Mouse (Mus musculus): ENCODE data around the gene Nrap.
A peak's percentile ranks its signal among the peaks of the same experiment; 100 is the strongest.

Gene Nrap

DNA sequence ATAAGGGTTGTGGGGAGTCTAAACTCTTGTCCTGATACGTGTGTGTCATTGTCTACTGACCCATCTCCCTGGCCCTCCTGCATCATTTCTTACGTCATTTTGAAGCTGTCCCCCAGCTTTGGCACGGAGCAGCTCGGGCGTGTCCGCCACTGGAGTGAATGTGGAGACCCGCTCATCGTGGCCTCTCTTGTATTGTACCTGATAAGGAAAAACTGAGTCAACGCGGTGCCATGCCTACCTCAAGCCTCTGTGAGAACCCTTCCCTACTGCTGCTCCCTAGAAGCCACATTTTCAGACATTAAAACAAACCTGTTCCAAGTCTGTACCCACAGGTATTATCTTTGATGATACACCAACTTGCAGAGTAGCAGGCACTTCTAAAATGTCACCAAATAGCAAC, 8.4 kb downstream of the Nrap start:
- no peak for TF ChIP-seq GATA4 (IDR thresholded peaks at IDR 0.05; ENCODE audit: insufficient replicate concordance, low read length)

DNA sequence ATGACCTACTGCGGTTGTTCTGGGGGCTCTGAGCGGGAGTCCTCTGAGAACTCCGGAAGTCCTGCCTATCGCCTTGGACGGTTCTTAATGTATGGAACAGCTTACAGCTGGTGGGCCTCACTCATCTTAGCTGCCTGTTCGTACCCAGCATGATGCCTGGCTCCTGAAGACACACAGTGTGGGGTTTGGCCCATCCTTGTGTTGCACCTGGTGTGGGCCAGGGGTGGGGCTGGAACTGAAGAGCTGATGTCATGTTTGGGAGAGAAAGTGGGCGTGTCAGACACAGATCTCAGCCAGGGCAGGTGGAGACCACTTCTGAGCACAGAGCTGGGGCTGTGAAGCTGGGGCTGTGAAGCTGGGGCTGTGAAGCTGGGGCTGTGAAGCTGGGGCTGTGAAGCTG, 9.5 kb downstream of the Nrap start:
- no peak for TF ChIP-seq GATA4 (IDR thresholded peaks at IDR 0.05; ENCODE audit: insufficient replicate concordance, low read length)

DNA sequence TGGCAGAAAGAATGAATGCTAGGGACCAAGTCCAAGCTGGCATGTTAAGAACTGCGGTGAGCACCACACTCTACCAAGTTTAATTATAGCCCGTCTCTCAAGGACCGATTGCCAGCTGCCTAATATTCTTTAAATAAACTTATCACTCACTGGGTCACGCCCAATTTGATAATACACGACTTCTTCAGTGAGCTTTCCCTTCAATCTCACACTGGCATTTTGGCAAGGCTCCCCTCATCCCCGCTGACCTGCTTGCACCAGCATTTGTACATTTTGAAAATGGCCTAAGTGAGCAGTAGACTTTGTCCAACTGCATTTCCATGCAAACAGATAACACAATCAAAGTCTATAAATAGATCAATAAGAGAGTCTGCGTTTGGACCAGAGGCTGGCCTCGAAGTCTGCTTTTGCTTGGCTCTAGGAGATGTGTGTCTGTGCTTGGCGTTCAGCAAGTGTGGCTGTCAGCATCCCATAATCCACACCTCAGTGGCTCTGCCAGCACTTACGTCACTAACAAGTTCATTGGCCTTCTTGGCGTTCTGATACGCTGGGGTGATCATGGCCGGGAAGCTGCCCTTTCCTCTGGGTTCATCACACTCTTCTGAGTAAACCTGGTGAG, 11.2 kb downstream of the Nrap start:
- TF ChIP-seq GATA4 (IDR thresholded peaks at IDR 0.05; ENCODE audit: insufficient replicate concordance, low read length) = peak; percentile 88; the same call in 1 of the 2 replicates

DNA sequence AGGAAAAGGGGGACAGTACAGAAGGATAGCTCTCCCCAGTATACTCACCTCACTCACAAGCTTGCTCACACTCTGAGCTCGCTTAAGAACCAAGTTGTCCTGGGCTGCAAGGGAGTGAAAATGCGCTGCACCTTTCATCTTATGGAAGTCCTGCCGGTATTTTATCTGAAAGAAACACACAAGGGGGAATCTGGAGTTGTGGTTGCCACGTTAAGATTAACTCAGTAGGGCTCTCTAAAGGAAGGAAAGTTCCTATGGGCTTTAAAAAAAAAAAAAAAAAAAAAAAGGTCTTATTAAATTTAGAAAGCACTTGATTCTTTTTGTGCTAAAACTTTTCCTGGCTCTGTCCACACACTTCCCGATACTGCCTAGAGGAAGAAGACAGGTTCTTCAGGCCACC, 11.8 kb downstream of the Nrap start:
- no peak for TF ChIP-seq GATA4 (IDR thresholded peaks at IDR 0.05; ENCODE audit: insufficient replicate concordance, low read length)

DNA sequence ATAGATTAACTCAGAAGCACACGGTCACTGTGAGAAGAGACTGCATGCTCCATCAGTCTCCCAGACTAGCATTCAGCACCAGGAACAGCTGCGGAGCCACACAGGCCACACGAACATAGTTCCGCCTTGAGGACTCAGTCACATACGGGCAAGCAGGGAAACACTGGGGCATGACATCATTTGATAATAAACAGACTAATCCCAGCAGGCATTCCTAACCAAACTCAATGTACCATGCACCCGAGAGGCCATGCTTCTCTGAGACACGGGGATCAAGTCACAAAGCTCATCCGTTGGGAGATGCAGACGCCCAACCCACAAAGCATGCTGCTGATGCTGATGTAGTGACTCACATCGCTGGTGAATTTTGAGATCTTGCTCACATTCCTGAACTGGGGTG, 15.8 kb downstream of the Nrap start:
- no peak for TF ChIP-seq GATA4 (IDR thresholded peaks at IDR 0.05; ENCODE audit: insufficient replicate concordance, low read length)

DNA sequence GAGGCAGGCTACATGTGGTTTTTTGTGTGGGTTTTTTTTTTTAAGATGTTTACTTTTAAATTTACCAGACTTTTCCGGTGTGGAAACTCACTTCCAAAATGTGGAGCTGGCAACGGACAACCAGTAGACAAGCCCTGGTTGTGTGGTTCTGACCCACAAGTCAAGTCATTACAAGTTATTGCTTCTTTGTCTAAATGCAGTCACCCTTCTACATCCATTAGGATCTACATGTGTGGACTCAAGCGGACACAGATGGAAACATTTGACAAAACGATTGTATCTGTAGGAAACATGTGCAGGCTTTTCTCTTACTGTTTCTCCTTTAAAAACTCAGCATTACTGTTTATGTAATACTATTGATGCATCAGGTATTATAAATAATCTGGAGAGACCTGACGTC, 16.6 kb downstream of the Nrap start:
- TF ChIP-seq GATA4 (IDR thresholded peaks at IDR 0.05; ENCODE audit: insufficient replicate concordance, low read length) = no peak

DNA sequence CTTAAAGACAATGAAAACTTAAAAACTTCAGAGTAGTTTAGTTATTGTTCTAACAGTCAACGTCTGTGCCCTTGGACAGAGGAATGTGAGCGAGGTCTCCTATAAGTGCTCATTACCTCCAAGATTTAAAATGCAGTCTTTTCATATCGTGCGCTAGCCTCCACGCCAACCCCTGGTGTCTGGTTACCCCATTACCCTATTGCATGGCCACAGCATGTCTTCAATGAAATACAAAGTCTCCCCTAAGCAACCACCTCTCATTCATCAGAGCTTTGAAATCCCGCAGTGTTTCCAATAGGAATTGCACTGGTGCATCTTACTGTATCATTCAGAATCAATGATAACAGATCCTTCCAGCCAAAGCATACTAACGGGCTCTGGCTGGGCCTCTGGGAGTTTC, 17.6 kb downstream of the Nrap start:
- TF ChIP-seq GATA4 (IDR thresholded peaks at IDR 0.05; ENCODE audit: insufficient replicate concordance, low read length) = no peak

DNA sequence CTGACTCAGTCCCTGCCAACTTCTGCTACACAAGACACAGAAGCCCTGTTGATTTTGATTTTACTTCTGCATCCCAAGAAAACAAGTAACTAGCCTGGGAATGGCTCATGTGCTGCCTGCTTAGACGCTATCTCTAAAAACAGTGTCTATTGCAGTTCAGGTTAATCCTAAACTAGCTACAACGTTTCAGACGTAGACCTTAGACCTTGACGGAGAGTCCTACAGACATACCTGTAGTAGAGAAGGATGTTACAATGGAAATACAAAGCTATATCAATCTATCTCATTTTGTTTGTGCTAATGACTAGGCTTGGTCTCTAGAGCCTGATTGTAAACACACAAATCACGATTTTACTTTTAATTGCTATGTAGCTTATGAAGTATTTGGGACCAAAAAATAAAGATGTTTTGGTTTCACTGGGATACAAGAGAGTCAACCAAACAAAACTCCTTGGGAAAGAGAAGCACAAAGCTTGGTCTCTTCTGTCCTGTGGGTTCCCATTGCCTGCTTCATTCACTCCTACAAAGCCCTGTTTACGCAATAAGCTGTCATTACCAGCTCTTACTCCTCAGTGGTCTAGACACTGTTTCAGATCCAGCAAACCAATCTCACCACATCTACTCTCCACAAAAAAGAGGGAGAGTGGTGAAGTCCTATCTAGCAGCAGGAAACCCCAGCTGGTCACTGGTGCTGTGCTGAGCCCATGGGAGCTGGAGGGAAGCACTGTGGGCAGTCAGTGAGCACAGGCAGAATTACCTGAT, 19.3 kb downstream of the Nrap start:
- TF ChIP-seq GATA4 (IDR thresholded peaks at IDR 0.05; ENCODE audit: insufficient replicate concordance, low read length) = no peak

DNA sequence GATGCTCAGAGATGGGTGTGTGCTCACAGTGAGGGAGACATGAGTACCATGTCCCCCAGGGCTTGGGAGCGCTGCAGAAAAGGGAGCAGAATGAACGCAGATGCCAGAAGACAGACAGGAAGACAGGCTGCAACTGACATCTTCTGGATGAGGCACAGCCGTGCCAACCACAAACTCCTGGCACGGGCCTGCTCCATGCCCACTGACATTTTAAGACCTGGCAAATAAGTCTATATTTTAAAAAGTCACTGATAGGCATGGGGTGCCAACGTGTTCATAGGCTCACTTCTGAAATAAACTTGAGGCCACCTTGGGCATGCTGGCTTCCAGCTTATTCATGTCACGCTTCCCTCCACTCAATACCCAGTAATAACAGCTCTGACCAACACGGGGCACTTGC, 20.9 kb downstream of the Nrap start:
- no peak for TF ChIP-seq GATA4 (IDR thresholded peaks at IDR 0.05; ENCODE audit: insufficient replicate concordance, low read length)

DNA sequence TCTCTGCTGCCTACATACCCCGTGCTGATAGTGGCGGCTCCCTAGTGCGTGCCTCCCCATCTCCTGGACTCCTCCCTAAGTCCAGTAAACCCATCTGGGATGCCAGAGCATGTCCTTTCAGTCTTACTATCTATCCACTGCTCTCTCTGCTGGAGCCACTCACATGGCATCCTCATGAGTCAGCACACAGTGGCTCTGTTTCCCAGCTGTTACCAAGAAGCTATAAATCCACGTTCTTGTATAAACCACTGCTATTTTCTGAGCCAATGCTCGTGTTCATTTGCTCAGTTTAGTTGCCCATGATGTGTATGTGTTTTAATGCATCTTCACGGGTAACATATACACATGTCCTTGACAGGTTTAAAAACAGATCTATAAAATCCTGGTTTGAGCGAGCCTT, 22.1 kb downstream of the Nrap start:
- TF ChIP-seq GATA4 (IDR thresholded peaks at IDR 0.05; ENCODE audit: insufficient replicate concordance, low read length) = no peak

DNA sequence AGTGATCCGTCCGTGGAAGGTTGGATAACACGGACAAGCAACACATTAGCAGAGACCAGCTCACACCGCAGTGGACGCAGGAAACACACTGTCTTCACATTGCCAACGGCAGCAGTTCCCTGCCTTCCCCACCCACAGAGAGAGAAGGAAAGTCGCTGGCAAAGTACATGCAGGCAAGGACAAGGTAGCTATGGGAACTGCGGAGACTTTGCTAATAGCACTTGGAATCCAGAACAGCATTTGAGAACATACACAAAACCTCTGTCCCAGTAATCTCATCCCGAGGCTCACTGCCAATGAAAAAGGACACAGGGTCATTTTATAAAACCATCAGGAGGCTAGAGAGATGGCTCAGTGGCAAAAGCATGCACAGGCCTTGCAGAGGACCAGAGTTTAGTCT, 23.2 kb downstream of the Nrap start:
- no peak for TF ChIP-seq GATA4 (IDR thresholded peaks at IDR 0.05; ENCODE audit: insufficient replicate concordance, low read length)

DNA sequence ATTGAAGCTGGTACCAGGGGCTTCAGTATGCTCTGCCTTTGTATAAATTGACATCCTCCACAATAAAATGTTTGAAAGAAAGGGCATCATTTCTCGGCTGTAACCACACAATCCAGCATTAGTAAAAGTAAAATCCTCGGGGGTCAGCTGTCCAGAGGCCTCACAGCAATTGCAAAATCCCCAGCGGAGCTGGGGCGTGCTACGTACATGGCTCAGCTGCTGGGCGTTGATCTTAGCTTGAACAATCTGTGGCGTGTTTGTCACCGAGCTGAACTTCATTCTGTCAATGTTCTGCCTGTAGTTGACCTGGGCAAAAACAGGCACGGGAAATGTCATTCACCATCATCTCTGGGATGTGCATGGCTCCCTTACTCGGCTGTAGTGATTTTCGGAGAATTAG, 23.7 kb downstream of the Nrap start:
- TF ChIP-seq GATA4 (IDR thresholded peaks at IDR 0.05; ENCODE audit: insufficient replicate concordance, low read length) = no peak

DNA sequence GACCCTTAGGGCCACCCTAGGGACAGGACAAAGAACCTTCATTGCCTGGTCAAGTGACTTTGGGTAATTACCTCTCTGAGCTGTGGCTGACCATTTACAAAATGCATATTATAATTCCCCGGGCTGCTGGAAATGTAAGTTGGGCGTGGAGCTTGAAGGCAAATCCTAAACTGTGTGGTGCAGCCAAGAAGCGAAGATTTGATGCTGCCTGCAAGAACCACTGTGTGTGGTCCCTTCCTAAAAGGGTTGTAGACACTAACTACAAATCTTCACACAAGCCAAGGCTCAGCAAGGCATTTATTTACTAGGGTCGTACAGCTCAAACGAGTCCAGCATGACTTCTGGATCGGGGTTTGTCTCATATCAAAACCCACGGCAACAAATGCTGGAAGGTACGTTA, 25.3 kb downstream of the Nrap start:
- TF ChIP-seq GATA4 (IDR thresholded peaks at IDR 0.05; ENCODE audit: insufficient replicate concordance, low read length) = no peak

DNA sequence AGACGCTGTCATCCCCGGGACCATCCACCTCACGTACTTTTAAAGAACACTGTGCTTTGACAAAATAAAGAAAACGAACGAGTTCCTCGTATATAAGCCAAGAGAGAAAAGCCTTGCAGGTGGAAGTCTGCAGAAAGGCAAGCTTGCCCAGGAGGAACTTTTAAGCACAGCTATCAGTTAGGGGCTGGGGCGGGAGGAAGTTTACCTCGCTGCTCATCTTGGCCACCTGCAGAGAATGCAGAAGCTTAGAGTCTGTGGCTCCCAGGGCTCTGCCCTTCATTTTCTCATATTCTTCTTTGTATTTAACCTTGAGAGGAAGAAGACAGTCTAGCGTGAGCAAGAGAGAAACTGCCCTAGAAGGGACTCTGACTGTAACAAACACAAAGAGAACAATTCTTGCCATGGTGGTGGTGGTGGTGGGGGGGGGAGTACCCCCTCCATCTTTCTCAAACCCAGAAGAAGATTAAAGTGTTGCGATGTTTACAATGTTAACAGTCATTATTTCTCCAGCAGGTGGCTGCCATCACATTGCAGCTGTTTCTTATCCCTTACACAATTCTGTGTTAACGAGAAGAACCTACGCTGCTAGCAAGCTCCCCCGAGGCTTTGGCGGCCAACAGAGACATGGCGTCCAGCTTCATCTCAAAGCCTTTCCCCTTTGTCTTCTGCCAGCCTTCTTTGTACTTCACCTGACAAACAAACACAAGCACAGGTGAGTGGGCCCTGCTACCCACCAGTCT, 25.9 kb downstream of the Nrap start:
- TF ChIP-seq GATA4 (IDR thresholded peaks at IDR 0.05; ENCODE audit: insufficient replicate concordance, low read length) = no peak

DNA sequence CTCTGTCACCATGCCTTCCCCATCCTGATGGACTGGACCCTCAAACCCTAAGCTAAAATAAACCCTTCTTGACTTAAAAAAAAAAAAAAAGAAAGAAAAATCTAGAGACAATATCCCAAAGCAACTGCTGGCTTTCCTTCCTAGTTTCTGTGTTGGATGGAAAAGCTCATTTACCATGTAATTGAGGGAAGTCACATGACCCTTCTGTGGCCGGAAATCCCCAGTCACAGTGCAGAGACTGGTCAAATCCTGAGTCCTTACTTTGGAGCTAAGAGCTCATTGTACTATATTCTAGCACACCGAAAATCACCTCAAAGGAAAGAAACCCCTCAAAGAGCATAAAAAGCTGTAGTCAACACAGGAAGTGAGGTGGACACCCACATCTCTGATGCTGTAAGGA, 30.9 kb downstream of the Nrap start:
- no peak for TF ChIP-seq GATA4 (IDR thresholded peaks at IDR 0.05; ENCODE audit: insufficient replicate concordance, low read length)
